Mouse (Mus musculus): ENCODE measurements at regions not wholly inside any gene's neighbourhood (a gene's known extent, or its start where the extent isn't known, plus 50 kb on each side); places are given as distances from the start of the nearest gene placed in this dataset.

DNA sequence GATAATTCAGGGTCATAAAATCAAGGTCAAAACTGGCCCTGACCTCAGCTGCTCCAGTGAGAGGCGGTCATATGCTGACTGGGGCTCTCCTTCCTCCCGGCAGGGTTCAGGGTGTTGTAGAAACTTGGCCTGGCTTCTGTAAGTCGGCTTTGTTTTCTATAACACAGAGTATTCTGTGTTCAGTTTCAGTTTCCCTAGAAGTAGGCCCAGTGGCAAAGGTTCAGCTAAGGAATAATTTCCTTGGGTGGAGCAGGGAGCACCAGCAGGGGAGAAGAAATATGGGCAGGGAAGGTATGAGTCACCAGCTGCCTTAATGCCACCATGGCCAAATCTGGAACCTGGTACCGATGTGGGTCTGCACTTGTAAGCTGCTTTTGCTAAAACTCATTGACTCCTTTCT, 153.5 kb downstream of the Hibadh start:
- peak; percentile 35 for DNase-seq

DNA sequence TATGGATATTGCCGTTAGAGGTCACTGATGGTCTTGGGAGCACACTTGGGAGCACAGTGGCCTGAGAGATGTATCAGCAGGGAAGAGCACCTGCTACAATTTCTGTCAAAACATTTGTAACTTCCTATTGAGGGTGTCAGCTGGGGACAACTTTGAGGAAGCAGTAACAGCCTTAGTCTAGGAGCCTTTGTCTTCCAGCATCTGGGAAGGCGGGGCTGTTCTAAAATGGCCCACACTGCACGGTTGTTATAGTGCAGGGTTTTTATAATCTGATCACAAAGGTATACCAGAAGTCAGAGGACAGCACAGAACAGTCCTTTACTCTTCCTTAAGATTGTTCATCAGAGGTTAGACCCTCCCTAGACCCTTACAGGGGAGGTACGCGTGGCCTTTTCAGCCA, 152.3 kb downstream of the Hibadh start:
- DNase-seq = no peak

DNA sequence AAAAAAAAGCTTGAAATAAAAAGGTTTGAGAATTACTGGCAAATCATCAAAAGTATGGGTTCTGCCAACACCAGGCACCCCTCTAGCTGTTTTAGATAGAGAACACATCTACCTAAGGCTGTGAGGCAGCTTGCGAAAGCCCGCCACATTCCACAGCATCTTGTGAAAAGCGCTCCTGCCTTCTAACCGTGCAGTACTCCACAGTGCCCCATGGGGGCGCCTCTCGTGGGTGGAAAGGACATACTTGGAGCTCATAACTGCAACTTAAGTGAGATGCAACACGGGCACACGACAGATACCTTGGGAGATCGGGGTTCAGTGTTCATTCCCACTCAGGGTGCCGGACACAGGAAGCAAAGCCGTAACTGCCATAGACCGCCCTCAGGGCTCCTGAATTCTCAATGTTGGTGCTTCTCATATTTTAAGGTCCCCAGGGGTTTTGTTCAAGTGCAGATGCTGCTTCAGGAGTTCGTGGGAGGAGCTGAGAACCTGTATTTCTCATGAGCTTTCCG, 149.9 kb downstream of the Hibadh start:
- DNase-seq = no peak

DNA sequence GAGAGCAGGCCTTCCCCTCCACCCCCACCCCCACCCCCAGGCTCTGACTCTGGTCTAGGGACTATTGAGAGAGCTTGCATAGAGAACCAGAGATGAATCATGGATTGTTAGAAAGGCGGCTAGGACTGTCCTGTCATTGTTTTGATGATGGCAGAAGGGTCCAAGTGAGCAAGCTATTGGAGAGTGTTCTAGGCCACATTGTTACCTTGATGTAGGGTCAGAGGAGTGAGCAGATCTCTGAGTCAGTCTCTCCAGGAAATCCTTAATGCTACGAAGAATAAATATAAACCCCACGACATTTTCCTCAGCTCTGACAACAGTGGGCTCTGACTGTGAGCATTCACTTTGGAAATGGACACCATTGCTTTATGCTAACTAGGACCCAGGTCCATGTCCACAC, 144.9 kb downstream of the Hibadh start:
- DNase-seq = no peak

DNA sequence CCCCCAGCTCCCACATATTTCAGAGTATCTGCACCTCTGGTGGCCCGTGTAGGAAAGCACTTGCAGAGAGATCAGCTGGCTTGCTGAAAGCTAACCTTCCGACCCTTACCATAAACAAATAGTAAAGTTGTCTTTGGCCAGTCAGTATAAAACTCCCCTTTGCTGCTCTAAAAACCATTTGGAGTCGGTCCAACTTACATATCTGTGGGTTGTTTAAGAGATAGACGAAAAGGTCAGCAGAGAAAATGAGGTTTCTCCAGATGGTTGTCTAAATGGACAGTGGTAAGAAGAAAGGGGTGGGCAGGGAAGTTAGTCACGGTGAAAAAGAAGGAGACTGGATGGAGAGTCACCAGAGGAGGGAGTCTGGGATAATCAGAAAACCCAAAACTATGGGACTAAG, 144.3 kb downstream of the Hibadh start:
- DNase-seq = no peak
